ENCODE assay signal across 1 mouse cellular context in genomic region chr14:115004733-115005405, GRCm38 (mm10).
TF ChIP-seq lines count a peak whose summit lies in the region.

No protein-coding gene starts in this region.

TF ChIP-seq in CH12.LX, 34 proteins besides CTCF, POLR2A, EP300 and RAD21 (continued from another document):
- TF ChIP-seq BHLHE40 (IDR thresholded peaks at IDR 0.05; ENCODE audit: low read depth, low read length) (0 out of 2 replicates have a peak, but pooled peaks have one; percentile 17), GABPA (IDR thresholded peaks at IDR 0.05; ENCODE audit: insufficient replicate concordance, low read depth, low read length) (no peak), USF1 (IDR thresholded peaks at IDR 0.05; ENCODE audit: low read depth, low read length) (no peak)
TF ChIP-seq in CH12.LX: peak in this region for 8.
